8 mouse cellular contexts compared by ENCODE assay signal in genomic region chr2:128686921-128687557, GRCm38 (mm10). TPM values are rescaled to one million over a fixed set of nuclear protein-coding genes. Genes with fewer than 3 reads are reported as not detected.
DNase-seq lines count a peak whose midpoint lies in the region; ATAC-seq and TF ChIP-seq lines count a peak whose summit lies in the region.

Gene Anapc1, minus strand, starts transcription at chr2:128687391.

- peak within 1 kb of the TSS; percentile 98 for H3K9ac ChIP-seq in embryonic facial prominence, embryonic 13.5 days
- H3K9ac ChIP-seq in heart, adult 2 months (ENCODE audit: low read depth, low read length): peak within 1 kb of the TSS; percentile 77
- peak within 1 kb of the TSS; percentile 98 for H3K9ac ChIP-seq in limb, embryonic 13.5 days
- peak within 1 kb of the TSS; percentile 92 for H3K9ac ChIP-seq in midbrain, embryonic 16.5 days (ENCODE audit: low read depth, low read length)

- H3K4me1 ChIP-seq in embryonic facial prominence, embryonic 13.5 days: peaks cover 14% of the 10 kb centered on the region
- H3K4me1 ChIP-seq in heart, adult 2 months (ENCODE audit: control insufficient read depth, insufficient read depth, low read length): peaks cover 4% of the 10 kb centered on the region
- H3K4me1 ChIP-seq in limb, embryonic 13.5 days: peaks cover 9% of the 10 kb centered on the region
- H3K4me1 ChIP-seq in midbrain, embryonic 16.5 days (ENCODE audit: control insufficient read depth, insufficient read depth, low read length): peaks cover 20% of the 10 kb centered on the region

- no peaks in the 10 kb centered on the region for H3K79me2 ChIP-seq in heart, adult 2 months (replicated peaks; ENCODE audit: control insufficient read depth, insufficient read depth, low read length)

- peak within 1 kb of the TSS; percentile 78 for H3K4me2 ChIP-seq in embryonic facial prominence, embryonic 13.5 days
- peak within 1 kb of the TSS; percentile 68 for H3K4me2 ChIP-seq in limb, embryonic 13.5 days (replicated peaks)
- peak within 1 kb of the TSS; percentile 70 for H3K4me2 ChIP-seq in midbrain, embryonic 16.5 days (ENCODE audit: low read length)

- no peaks in the 10 kb centered on the region for H3K27me3 ChIP-seq in embryonic facial prominence, embryonic 13.5 days
- H3K27me3 ChIP-seq in heart, adult 2 months (ENCODE audit: control insufficient read depth, insufficient read depth, low read length): no peaks in the 10 kb centered on the region
- no peaks in the 10 kb centered on the region for H3K27me3 ChIP-seq in limb, embryonic 13.5 days
- H3K27me3 ChIP-seq in midbrain, embryonic 16.5 days (ENCODE audit: control insufficient read depth, insufficient read depth, low read depth, low read length): no peaks in the 10 kb centered on the region

- ATAC-seq in embryonic facial prominence, embryonic 13.5 days (ENCODE audit: insufficient number of reproducible peaks, insufficient read depth, low FRiP score, low TSS enrichment, low read depth): peak; percentile 92
- ATAC-seq in limb, embryonic 13.5 days (ENCODE audit: low FRiP score, low read depth): peak; percentile 97
- peak; percentile 99 for ATAC-seq in midbrain, embryonic 16.5 days

- TF ChIP-seq CTCF in heart, adult 2 months (IDR thresholded peaks at IDR 0.05): no peak

- intact Hi-C loops in heart, adult 2 months (cut with DNase I): loop anchor here (5.0 kb wide), 2 partner anchors 255 to 1100 kb away; partner anchors contain the start of genes Mrps5, Zc3h8 and Zfp661

- peaks cover 24% of the 10 kb centered on the region for H3K36me3 ChIP-seq in embryonic facial prominence, embryonic 13.5 days
- H3K36me3 ChIP-seq in heart, adult 2 months (ENCODE audit: control insufficient read depth, insufficient read depth, low read length): peaks cover 13% of the 10 kb centered on the region
- H3K36me3 ChIP-seq in limb, embryonic 13.5 days: peaks cover 26% of the 10 kb centered on the region
- peaks cover 1% of the 10 kb centered on the region; the same call in 1 of the 2 replicates for H3K36me3 ChIP-seq in midbrain, embryonic 16.5 days (ENCODE audit: control insufficient read depth, insufficient read depth, low read length)

- H3K27ac ChIP-seq in embryonic facial prominence, embryonic 13.5 days: peak within 1 kb of the TSS; percentile 89
- peak within 1 kb of the TSS; percentile 81 for H3K27ac ChIP-seq in heart, adult 2 months
- peak within 1 kb of the TSS; percentile 83 for H3K27ac ChIP-seq in limb, embryonic 13.5 days
- peak within 1 kb of the TSS; percentile 90 for H3K27ac ChIP-seq in midbrain, embryonic 16.5 days (ENCODE audit: low read length)

- H3K4me3 ChIP-seq in embryonic facial prominence, embryonic 13.5 days: peak within 1 kb of the TSS; percentile 95
- peak within 1 kb of the TSS; percentile 75 for H3K4me3 ChIP-seq in heart, adult 2 months
- H3K4me3 ChIP-seq in limb, embryonic 13.5 days: peak within 1 kb of the TSS; percentile 93
- peak within 1 kb of the TSS; percentile 93 for H3K4me3 ChIP-seq in midbrain, embryonic 16.5 days (ENCODE audit: low read depth, low read length)

- DNase-seq in 3134 (ENCODE audit: extremely low read depth, insufficient read length, low spot score): peak; percentile 92
- DNase-seq in adrenal gland, postnatal 36 days: peak; percentile 94
- DNase-seq in heart, adult 2 months: peak; percentile 90 to 91
- peak; percentile 87 to 88 for DNase-seq in kidney, adult 8-10 months
- DNase-seq in spleen, postnatal 10 days (ENCODE audit: low spot score in 2 of 2): peak; percentile 75 to 91

- under 1% methylated on average over 57 of the region's 58 CpGs for WGBS in embryonic facial prominence, embryonic 13.5 days
- under 1% methylated on average over 58 of the region's 58 CpGs for WGBS in heart, adult 2 months
- WGBS in limb, embryonic 13.5 days: under 1% methylated on average over 58 of the region's 58 CpGs
- under 1% methylated on average over 55 of the region's 58 CpGs for WGBS in midbrain, embryonic 16.5 days

- no peaks in the 10 kb centered on the region for H3K9me3 ChIP-seq in embryonic facial prominence, embryonic 13.5 days
- no peaks in the 10 kb centered on the region for H3K9me3 ChIP-seq in limb, embryonic 13.5 days
- H3K9me3 ChIP-seq in midbrain, embryonic 16.5 days (replicated peaks; ENCODE audit: control insufficient read depth, low read length, poor library complexity, severe bottlenecking): no peaks in the 10 kb centered on the region

- peak; percentile 87 for TF ChIP-seq POLR2A in heart, adult 2 months (IDR thresholded peaks at IDR 0.05; ENCODE audit: insufficient read depth, low read depth, low read length)

- no peak for TF ChIP-seq EP300 in heart, adult 2 months (IDR thresholded peaks at IDR 0.05; ENCODE audit: insufficient read depth, low read depth, low read length)

RNA-seq across cellular contexts. Expression of gene Anapc1, which starts in this region (rescaled TPM):
- 10 to 100 TPM; 69.7 to 75.5 TPM for total RNA-seq in adrenal gland, postnatal 36 days (2021)
- polyA plus RNA-seq in embryonic facial prominence, embryonic 13.5 days (2015; fragmentation: Nextera tagmentation; extraction: Ambion mirVana): 65.4 and 72.5 TPM in 2 replicates
- total RNA-seq in heart, adult 2 months (2021): 10 to 100 TPM; 39.4 to 45.5 TPM
- 31.0 and 33.4 TPM in 2 replicates for polyA plus RNA-seq in heart, adult 2 months (2012; rRNA removed)
- 60.8 and 73.0 TPM in 2 replicates for polyA plus RNA-seq in limb, embryonic 13.5 days (2015; fragmentation: Nextera tagmentation; extraction: Ambion mirVana)
- polyA plus RNA-seq in midbrain, embryonic 16.5 days (2015; fragmentation: Nextera tagmentation; extraction: Ambion mirVana): 44.1 and 47.8 TPM in 2 replicates

Comparison
In these comparisons a context has a peak if more than half of its experiments do, and no peak if none do; other contexts are left out.
1. Peak in every context shown above with its lines: DNase-seq, ATAC-seq, H3K4me3 ChIP-seq and H3K27ac ChIP-seq.